Mouse (Mus musculus): ENCODE data around the gene Yaf2.
A peak's percentile ranks its signal among the peaks of the same experiment; 100 is the strongest.

The Yaf2 gene

DNA sequence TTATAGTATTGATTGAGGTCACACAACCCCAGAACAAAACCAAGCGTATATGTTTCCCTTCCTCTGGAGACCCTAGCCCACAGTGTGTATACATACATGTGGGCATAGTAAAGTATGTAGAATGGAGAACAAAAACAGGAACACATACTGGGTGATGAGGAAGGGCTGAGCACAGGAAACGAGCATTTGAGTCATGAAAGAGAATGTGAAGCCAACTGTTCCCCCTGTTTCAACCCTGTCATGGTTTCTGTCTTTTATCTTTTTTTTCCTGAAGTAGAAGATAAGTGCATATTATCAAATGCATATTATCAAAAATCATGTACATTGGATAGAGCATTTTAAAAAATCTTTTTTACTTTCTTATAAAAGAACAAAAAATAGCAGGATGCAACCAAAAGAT lies 49.1 kb downstream of the Yaf2 start:
- DNase-seq (ENCODE audit: extremely low read depth, low read depth), result no peak

DNA sequence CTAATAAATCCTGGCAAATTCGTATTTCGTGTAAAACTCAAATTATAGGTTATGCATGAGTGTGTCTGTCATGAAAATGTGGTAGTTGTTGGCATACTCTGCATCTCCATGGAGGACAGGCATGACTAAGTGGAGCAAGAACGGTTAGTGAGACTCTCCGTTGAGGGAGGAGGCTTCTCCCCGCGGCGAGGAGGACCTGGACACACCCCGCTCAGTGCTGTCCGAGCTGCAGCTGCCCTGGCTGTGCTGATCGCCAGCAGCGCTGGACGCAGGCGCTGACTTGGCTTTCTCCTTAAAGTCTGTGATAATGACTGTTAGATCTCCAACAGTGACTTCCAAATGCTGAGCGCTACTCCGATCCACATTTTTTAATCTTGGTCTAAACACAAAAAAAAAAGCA lies 51.5 kb downstream of the Yaf2 start:
- no peak for DNase-seq (ENCODE audit: extremely low read depth, low read depth)

DNA sequence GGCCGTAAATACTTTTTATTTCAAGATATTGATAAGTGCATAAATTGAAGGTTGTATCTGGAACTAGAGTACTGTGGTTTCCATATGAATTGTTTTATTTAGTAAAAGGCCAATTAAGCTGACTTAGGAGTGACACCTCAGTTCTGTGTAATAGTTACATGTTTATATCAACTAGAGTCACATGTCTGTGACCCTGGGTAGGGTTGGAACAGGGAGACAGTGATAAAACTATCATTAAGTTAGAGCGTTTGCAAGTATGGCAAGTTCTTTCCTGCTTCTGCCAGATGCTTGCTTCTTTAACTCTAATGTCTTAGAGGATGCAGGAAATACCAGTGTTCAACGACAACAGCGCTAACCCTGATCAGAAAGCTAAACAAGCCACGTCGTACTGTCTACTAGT lies 52.4 kb downstream of the Yaf2 start:
- DNase-seq (ENCODE audit: extremely low read depth, low read depth), result no peak

DNA sequence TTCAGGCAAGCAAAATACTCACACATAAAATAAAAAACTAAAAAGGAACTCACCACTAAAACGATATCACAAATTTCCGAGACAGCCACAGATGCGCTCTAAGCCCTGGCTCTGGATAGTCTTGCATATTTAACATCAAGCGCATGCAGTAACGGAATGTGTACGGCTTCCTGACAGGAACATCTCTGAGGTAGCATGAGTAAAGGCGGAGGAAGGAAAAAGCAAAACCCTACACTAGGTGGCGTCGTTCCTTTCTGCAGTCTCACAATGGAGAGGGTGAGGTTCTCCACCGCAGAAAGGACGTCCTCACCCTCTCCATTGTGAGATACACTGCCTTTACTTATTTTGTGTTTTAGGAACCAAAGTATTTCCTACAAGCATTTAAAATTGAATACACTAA lies 53.4 kb downstream of the Yaf2 start:
- no peak for DNase-seq (ENCODE audit: extremely low read depth, low read depth)

DNA sequence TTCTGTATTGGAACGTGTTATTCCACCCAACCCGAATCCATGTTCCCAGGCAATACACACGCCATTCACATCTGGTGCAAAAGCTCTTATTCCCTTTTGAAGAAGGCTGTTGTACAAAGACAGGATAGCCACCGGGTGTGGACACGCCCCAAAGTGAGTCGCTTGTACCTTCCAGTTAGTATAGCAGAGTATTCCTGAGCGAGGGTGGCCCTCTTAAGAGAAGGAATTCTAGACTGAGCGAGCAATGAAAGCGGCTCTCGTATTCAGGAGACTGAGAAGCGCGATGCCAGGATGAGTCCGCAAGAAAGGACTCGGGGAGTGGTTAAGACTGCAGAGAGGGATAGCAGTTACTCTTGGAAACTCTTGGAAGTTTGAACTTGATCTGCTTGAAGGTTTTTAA lies 60.5 kb downstream of the Yaf2 start:
- DNase-seq (ENCODE audit: extremely low read depth, low read depth), result no peak

DNA sequence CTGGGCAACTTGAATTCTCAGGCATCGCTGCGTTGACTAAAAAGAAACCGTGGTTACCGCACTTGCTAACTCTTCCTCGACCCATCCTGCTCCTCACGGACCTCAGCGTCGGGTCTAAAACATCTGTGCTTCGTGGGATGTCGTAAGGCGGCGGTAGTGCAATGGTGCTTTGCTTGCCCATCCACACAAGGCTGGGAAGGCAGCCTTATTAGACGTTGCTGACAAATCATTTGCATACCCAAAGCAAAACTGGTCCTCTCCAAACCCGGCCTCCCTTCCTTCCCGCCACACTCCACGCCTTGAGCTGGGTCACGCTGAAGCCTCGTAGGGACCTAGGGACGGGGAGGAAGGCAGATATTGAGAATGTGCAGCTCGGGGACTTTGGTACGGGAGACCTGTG lies 61.1 kb downstream of the Yaf2 start:
- peak; percentile 56 for DNase-seq (ENCODE audit: extremely low read depth, low read depth)

DNA sequence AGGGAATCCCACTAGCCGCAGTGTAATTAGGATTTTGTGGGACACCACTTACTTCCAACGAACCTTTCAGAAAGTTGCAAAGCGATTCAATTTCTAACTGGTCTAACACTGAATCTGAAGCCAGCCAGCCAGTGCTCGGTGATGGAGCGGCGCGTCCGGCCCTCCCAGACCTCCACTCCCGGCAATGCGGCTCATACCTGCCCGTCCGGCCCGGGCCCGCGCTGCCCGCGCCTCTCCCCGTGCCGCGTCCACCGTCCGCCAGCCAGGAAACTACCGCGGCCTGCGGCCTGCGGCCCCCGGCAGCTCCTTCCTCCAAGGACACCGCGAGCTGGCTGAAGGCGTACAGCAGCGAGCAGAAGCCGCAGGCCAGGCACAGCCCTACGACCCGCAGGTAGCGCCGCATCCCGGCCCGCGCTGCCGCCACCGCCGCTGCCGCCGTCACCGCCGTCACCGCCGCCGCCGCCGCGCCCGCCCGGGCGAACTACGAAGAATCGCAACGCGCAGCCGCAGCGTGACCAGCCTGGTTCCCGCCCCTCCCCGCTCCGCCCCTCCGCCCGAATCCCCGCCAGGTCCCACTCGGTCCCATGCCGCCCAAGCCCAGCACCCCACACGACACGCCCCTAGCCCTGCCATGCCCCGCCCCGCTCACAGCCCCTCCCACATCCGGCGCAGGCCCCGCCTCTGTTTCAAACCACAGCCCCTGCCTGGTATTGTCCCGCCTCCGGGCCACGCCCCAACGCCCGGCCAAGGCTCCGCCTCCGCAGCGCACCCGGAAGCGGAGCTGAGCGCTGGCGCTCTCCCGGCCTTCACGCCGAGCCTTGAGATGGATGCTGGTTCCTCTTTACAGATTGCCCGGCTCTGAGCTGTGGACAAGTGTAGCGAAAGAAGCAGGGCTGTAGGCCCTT lies 61.8 kb downstream of the Yaf2 start, which contains the start of gene Gxylt1:
Gxylt1 (minus strand) TSS at position 501 of the 905 bp plus-strand sequence.
- DNase-seq (ENCODE audit: extremely low read depth, low read depth), result peak; percentile 69

DNA sequence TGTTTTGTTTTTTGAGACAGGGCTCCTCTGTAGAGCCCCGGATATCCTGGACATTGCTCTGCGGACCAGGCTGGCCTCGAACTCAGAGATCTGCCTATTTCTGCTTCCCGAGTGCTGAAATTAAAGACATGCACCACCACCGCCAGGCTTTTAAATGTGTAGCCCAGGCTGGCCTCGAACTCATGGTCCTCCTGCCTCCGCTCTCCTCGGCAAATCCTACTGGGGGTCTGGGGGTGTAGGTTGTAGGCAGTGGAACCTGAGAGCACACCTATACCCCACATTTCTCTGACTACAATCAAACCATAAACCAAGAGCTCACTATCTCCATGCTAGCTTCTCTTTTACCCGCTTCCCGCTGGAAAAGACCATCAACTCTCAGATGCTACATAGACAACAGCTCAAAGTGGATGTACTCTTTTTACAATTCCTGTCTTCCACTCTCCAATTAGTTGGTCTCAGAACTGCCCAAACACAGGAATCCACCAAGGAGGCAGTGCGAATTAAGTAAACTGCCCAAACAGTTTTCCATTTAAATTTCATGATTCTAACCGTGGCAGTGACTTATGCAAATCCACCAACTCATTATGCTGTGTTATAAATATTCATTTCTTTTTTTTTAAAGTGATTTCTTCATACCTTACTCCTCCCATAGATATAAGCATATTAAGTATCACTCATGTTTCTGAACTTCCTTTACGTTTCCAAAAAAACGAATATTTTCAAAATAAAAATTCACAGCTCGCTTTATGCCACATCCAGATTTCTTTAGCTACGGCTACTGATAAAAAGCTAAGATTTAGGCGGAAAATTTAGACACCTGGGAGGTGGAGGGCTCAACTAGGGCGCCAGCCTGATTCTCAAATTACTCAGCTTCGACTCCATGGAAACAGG lies 62.7 kb downstream of the Yaf2 start:
- no peak for DNase-seq (ENCODE audit: extremely low read depth, low read depth)

DNA sequence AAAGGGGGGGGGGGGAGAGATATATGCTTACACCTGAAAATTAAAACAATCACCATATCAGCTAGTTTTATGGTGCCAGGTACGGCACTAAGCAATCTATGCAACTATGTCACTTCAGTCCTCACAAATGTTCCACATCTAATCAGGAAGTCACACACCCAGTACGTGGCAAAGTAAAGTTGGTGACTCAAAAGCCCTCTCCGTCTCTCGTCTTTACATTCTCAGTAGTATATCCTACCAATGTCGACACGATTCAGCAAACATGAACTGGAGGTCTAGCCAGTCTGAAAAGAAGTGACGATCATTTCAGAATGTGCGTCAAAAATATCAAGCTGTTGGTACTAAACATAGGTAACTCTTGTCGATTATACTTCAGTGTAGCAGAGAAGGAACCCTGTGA lies 63.8 kb downstream of the Yaf2 start:
- DNase-seq (ENCODE audit: extremely low read depth, low read depth), result no peak

DNA sequence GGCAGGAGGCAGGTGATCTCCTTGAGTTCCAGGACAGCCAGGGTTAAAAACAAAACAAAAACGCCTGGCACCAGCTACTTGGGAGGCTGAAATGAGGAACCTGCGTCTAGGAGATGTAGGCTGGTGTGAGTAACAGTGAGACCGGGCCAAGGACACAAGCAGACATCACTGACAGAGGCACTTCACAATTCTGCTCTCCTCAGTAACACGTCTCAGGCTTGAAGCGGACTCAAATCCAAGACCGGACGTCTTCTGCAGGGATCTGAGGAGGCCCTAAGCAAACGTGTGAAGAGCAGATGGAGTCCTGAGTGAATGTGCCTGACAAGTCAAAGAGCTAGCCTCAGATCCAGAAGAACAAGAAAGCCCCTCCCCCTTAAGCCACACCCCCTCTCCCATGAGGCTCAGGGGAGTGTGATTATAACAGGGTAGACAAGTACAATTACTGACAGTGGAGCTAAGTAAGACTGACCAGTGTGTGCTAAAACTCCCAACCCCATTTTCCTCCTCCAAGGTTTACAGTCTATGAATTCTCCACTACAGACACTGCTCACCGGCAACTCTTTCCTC lies 66.4 kb downstream of the Yaf2 start:
- DNase-seq (ENCODE audit: extremely low read depth, low read depth), result no peak

DNA sequence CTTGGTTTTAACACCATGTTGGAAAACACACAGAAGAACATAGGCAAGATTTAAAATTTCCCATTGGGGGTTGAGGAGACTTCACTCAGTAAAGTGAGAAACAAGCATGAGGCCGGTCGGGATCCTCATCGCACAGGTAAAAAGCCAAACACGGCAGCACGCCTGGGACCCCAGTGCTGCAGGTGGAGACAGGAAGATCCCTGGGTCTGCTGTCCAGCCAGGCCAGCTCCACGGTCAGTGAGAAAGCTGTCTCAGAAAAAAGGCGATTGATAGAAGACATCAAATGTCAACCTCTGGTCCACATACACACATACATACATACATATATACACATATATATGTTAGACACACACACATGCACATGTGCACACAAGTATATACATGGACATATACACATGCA lies 67.2 kb downstream of the Yaf2 start:
- no peak for DNase-seq (ENCODE audit: extremely low read depth, low read depth)

DNA sequence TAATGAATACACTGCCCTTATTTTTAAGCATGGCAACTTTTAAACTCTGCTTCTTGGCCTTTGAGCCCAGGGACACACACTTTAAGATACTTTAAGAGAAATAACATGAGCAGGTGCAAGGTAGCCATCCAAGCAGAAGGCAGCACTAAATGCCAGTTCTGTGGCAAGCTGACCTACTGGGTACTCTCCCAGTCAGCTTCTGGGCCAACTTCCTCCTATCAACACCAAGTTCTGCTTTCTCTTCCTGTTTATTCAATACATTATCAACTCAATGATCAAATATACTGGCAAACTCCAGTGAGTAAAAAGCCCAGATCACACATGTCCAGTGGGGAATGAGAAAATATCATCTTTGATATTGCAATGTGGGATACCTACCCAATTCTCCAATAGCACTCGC lies 68.7 kb downstream of the Yaf2 start:
- DNase-seq (ENCODE audit: extremely low read depth, low read depth), result no peak

DNA sequence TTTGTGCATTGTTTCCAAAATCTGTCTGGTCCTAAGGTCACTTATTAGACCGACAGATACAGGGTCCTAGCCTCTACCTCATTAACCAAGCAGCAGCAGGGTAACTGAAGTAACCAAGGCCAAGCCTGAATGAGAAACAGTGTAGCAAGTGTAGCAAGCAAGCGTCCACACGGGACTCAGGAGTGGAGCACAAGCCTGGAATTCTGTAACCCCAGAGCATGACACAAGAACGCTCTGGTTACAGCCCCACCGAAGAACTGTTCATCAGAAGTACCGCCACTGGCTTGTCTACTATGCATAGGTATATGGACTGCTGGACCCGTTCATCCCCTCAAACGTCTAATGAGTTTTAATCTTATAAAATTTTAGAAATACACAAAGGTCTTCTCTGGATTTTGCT lies 69.3 kb downstream of the Yaf2 start:
- no peak for DNase-seq (ENCODE audit: extremely low read depth, low read depth)

DNA sequence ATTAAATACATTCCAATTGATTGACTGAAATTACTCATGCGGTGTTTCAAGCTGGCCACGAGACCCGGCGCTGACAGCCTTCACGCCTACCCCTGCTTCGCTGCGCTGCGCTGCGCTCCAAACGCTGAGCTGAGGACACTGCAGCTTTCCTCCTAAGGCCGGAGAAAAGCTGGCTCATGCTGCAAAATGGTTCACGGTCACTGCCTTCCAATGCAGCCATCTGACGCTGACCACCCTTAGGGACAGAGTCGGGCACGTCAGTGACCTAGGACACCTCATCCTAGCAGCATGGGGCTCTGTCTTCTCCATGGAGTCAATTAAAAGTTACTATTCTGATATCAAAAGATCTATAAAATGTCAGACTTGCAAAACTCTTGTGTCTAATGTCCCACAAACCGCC lies 70.4 kb downstream of the Yaf2 start:
- no peak for DNase-seq (ENCODE audit: extremely low read depth, low read depth)

DNA sequence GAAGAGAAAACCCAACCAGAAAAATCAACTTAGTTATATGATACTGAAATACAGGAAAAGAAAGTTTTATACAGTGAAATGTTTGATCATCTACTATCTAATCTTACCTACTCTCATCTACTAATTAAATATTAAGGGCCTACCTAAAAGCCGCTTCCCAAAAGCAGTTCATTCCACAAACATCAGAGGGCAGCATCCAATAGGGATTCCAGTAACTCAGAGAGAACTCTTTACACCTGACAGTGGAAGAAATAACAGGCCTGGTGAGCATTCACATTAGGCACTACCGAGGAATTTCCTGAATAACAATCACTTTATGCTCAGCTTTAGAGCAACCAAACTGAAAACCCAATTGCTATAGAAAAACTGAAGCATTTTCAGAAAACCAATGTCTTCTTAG lies 71.0 kb downstream of the Yaf2 start:
- no peak for DNase-seq (ENCODE audit: extremely low read depth, low read depth)

DNA sequence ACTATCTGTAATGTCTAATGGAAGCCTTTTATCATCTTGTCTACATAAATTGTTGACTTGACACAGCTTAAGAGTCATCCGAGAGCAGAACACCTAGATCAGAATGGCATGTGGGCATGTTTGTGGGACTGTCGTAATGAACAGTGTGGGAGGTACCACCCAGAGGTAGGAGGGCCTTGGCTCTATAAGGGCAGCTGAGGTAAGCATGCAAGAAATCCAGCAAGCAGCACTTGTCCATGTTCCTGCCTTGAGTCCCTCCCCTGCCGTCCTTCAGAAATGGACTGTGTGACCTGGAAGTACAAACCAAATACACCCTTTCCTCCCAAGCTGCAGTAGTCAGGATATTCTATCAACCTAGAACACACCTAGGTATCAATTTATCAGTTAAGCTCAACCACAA lies 71.5 kb downstream of the Yaf2 start:
- no peak for DNase-seq (ENCODE audit: extremely low read depth, low read depth)

DNA sequence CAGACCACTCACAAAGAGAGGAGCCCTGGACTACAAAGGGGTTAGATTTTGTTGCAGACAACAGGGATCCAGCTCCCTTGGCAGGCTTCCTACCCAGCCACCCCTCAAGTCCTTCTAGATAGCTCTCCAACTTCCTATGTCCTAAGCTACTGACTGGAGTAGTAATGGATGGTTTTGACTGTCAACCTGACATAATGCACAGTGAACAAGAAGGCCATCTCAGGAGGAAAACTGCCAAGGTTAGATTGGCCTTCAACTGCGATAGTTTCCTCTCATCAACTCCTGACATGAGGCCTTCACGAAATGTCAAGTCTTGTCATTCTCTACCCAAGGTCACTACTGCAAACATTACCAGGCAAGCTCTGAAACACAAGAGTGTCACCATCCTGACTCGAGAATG lies 72.5 kb downstream of the Yaf2 start:
- no peak for DNase-seq (ENCODE audit: extremely low read depth, low read depth)

DNA sequence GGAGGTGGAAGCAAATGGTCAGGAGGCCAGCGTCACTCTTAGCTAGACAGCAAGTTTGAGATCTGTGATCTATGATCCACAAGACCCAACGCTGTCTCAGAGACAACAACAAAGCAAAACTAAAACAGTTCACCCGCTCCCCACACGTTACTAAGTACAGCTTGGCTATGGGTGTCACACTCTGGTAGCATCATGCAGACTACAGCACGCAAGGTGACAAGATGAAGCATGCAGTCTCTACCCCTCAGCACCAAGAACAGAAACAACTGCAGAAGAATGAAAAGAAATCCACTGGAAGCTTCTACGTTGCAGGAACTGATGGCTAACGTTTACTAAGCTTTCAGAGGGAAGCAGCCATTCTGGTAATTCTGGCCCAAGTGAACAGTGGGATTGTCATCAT lies 73.2 kb downstream of the Yaf2 start:
- no peak for DNase-seq (ENCODE audit: extremely low read depth, low read depth)

DNA sequence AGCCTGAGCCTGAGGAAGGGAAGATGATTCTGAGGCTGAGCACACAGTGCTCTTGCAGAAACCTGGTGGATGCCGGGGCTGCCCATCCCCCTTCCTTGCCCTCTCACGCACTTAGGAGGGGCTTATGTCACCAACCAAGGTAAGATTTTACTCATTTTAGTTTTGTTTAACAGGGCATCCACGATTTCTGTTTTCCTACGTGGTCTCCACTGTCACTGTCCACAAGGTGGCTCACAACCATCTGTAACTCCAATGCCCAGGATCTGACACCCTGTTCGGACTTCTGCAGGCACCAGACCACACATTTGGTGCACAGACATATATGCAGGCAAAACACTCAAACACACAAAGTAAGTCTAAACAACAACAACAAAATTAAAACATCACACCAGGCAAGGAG lies 73.9 kb downstream of the Yaf2 start:
- DNase-seq (ENCODE audit: extremely low read depth, low read depth), result no peak

DNA sequence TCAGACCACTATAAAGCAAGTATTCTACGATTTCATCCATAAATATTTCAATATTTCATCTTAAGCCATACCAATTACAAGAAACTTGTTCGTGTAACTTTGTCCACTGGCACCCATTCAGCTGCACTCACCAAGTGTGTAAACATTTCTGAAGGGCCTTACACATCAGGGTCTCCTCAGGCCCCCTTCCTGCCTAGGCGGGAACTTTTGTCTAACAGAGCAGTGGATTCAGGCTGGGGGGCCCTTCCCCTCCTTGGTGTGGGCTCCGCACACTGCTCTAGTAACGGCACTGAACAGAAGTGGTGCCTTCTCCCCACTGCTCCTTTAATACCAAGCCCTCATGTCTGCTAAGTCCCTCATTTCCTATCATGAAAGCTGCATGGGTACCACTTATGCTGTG lies 74.5 kb downstream of the Yaf2 start:
- DNase-seq (ENCODE audit: extremely low read depth, low read depth), result no peak

DNA sequence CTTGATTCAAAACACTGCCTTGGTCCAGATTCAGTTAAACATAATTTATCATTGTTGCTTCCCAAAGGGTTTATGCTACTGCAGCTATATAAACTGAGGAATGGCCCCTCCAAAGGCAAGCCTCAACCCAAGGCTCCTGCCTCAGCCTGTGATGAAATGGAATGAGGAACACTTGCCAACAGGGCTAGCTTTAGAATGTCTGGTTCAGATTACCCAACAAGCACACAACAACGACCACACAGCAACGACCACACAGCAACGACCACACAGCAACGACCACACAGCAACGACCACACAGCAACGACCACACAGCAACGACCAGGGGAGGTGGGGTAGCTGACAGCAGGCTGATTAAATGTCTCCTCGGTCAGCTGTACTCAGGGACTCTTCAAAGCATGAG lies 76.8 kb downstream of the Yaf2 start:
- DNase-seq (ENCODE audit: extremely low read depth, low read depth), result no peak

DNA sequence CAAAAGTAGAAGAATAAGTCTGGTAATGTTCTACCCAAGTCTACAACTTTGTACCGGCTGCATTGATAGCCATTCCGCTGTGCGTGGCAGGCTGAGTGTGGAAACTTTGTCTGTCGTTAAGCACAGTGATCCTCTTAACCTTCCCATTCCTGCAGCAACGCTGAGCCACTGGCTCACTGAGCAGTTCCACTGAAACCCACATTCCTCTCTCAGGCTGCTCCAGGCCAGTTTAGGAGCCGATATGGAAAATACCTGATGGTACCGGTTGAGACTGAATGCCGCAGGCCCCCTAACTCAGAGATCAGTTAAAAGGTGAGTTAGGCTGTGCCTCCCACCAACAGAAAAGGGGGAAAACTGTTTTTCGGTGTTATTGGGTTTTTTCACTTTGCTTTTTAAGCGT lies 81.4 kb downstream of the Yaf2 start:
- DNase-seq (ENCODE audit: extremely low read depth, low read depth), result no peak
